Mouse (Mus musculus) heart, postnatal 4 days (tissue): ENCODE data around the gene Erbb3. TPM values are rescaled to one million over a fixed set of nuclear protein-coding genes. Genes with fewer than 3 reads are reported as not detected.
"Not testable (repeated sequence)": the region's sequence is repeated elsewhere in the genome, so short reads cannot be mapped to it uniquely, and the experiment has no call there.

Experiments
- DNase-seq: peaks from one replicate; pipeline ENCODE4 v3.0.0; 2021
- total RNA-seq, 2 experiments: library from RNA; stranded (reverse); gene quantifications; 2 replicates each; pipeline ENCODE4 v1.2.3; 2021

Erbb3 gene
- total RNA-seq, 2 experiments from 2014 or later: 7.1 to 8.2 TPM

DNA sequence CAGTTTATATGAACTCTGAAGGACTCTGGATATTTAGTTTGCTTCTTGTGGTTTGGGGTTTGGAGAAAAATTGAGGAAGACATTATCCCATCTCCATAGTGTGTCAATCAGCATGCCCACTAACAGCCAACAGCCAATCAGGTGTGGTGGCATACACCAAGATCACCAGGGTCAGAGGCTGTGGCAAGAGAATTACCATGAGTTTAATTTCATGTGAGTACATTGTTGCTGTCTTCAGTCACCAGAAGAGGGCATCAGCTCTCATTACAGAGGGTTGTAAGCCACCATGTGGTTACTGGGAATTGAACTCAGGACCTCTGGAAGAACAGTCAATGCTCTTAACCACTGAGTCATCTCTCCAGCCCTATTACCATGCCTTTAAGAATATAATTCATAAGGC, 33.2 kb downstream of the Erbb3 start:
- no peak for DNase-seq

- DNase-seq: not testable (repeated sequence)
Measured at GRCm38 (mm10) chr10:128555567-128555966, 33.9 kb downstream of the Erbb3 start.

- not testable (repeated sequence) for DNase-seq
Measured at GRCm38 (mm10) chr10:128550144-128550823, 39.2 kb downstream of the Erbb3 start.

GRCm38 (mm10) chr10:128549682-128550057, 39.8 kb downstream of the Erbb3 start:
- not testable (repeated sequence) for DNase-seq

GRCm38 (mm10) chr10:128548947-128549681, 40.3 kb downstream of the Erbb3 start, which contains the start of gene Rpl41:
Rpl41 (minus strand) TSS chr10:128549305.
- DNase-seq: peak; percentile 93

DNA sequence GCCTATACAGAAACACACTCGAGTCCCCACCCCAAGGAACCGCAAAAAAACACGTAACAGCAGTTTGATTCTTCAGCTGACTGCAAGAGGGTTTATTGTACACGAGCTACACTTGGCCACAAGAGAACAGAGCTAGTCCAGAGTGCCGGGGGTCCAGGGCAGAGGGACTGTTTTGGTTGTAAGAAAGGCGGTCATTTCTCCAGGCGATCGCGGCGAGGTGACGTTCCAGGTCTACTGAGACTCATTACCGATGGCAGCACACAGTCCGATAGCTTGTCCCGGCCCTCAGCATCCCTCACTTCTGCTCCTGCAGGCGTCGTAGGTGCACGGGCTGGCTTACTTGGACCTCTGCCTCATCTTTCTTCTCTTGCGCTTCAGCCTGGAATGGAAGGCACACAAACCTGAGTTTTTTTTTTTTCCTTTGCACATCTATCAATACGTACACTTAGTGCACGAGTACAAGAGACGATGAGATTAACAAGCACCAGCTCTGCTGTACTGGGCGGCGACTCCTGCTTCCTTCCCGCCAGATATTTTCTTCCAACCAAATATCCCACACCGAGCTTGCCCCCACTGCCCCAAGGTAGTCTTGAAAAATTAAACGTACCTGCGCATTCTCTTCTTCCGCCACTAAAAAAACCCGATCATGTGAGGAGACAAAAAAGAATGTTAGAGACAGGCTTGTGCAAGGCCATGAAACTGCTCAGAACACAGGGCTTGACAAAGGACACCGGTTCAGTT, 41.2 kb downstream of the Erbb3 start:
- not testable (repeated sequence) for DNase-seq

GRCm38 (mm10) chr10:128547361-128548032, 42.0 kb downstream of the Erbb3 start, which contains the start of gene Zc3h10:
Zc3h10 (minus strand) TSS chr10:128547774.
- peak; percentile 93 for DNase-seq

GRCm38 (mm10) chr10:128546787-128547186, 42.7 kb downstream of the Erbb3 start:
- no peak for DNase-seq

DNA sequence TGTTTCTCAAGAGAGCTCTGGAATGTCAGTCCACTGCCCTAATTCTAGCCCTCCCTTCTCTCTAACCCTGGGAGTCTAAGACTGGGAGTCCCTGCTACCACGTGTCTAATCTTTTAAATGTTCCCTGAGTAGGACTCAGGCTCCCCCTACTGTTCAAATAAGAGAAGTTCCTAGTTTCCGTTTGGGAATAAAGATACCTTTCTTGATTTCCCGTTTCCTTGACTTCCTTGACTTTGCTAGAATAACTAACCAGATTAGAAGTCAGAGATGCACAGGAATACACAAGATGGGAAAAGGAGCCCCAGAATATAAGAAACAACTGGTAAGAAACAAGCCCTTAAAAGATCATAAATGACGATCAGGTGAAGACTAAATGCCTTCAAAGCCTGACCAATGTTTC, 43.1 kb downstream of the Erbb3 start:
- DNase-seq: no peak

- DNase-seq: no peak
Measured at GRCm38 (mm10) chr10:128545570-128545898, 43.9 kb downstream of the Erbb3 start.

DNA sequence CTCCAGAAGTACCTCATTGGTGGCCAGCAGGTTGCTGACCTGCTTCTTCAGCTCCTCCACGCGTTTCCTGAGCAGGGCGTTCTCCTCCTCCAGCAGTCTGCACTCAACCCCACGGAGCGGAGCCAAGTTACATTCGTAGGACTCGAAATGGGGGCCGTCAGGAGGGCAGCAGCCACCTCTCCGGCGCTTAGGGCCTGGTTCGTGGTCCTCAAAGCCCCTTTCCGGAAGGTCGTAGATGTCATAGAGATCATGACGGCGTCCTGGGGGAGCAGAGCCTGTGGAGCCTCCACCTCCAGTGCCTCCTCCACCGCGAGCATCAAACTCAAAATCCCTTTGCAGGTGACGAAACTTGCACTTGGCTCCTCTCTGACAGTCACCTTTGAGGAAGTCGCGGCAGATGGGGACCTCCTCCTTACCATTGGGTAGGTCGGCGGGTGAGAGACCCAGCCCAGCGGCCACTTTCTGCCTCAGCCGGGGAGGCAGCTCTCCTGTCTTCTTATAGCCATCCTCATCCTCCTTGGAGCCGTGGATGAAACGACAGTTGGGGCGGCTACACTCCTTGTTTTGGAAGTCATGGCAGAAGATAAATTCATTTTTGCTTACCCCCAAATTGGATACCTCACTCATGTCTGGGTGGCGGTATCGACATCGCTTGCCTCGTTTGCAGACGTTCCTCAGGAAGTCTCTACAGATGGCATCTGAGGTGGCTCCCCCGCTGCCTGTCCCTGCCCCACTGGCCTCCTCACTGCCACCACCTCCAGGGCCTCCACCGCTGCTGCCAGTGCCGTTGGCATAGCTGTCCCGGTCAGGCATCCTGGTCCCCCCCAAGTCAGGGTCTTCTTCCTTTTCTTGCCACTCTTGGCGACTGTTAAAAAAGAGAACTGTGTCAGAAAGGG, 44.5 kb downstream of the Erbb3 start:
- DNase-seq: no peak

- no peak for DNase-seq
Measured at GRCm38 (mm10) chr10:128544151-128544657, 45.2 kb downstream of the Erbb3 start.

GRCm38 (mm10) chr10:128543100-128543499, 46.4 kb downstream of the Erbb3 start:
- no peak for DNase-seq

DNA sequence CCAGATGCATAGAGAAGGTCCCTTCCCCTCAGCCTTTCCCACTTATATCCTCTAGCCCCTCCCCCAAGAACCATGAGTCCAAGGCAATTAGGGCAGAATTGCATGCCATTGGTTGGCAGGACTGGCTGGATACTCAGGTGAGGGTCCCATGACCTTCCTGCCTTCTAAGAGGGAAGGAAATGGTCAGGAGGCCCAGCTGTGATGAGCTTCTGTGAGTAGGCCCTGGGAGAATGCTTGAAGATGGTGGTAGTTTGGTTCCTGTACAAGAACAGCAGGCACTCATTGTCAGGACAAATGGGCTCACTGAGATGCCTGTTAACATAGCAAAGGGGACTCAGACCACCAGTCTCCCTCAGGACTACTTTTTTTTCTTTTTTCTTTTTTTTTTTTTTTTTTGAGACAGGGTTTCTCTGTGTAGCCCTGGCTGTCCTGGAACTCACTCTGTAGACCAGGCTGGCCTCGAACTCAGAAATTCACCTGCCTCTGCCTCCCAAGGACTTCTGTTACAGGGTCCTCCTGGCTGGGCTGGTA, 51.0 kb downstream of the Erbb3 start:
- DNase-seq: no peak

- peak; percentile 91 for DNase-seq
Measured at GRCm38 (mm10) chr10:128536266-128536940, 53.0 kb downstream of the Erbb3 start.

DNA sequence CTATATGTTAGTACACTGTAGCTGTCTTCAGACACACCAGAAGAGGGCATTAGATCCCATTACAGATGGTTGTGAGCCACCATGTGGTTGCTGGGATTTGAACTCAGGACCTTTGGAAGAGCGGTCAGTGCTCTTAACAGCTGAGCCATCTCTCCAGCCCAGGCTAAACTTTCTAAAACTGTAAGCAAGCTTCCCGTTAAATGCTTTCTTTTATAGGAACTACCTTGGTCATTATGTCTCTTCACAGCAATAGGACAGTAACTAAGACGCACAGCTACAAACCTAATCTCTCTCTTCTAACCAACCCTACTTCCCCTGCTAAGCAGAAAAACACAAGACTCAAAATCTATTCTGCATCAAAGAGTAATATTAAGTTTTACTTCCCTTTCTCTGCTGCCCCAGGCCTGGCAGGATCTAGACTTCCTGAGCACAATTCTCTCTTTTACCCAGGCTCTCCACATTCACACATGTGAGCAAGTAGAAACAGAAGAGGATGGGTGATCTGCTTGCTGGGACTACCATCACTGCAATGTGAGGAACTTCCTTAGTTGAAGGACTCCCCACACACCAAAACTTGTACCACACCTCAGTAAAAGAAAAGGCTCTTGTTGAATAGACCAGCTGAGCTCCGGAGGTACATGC, 53.7 kb downstream of the Erbb3 start:
- no peak for DNase-seq

DNA sequence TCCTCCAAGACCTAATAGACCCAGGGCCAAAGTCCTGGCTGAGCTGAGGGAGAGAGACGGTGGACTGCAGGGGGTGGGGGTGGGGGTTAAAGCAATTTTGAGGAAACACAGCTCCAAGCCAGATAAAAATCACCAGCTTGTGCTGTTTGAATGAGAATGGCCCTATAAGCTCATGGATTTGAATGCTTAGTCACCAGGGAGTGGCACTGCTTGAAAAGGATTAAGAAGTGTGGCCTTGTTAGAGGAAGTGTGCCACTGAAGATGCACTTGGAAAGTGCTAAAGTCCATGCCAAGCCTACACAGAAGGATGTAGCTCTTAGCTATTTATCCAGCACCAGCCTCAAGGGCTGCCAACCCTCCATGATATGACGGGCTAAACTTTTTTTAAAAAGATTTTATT, 54.2 kb downstream of the Erbb3 start:
- no peak for DNase-seq

- DNase-seq: peak; percentile 29
Measured at GRCm38 (mm10) chr10:128526366-128527356, 62.8 kb downstream of the Erbb3 start.
